Mouse (Mus musculus) liver, embryonic 15.5 days (tissue): ENCODE results near the gene Fam19a5. TPM values are rescaled to one million over a fixed set of nuclear protein-coding genes. Genes with fewer than 3 reads are reported as not detected.

Experiments used
- ATAC-seq: fragments of 200-750 bp; cut with Nextera tagmentation; 2 replicates; pipeline ENCODE4 v1.8.0; 2017; ENCODE audit warnings: moderate number of reproducible peaks, mild to moderate bottlenecking, moderate library complexity; ENCODE audit not compliant: insufficient read depth
- H3K27ac ChIP-seq: fragments of 300-500 bp; sonication (generic); replicated peaks from 2 replicates; pipeline ENCODE4 v1.5.1; 2015; ENCODE audit warnings: mild to moderate bottlenecking, inconsistent platforms
- H3K27me3 ChIP-seq: fragments of 300-500 bp; sonication (generic); 2 replicates; pipeline ENCODE4 v1.6.1; 2015; ENCODE audit warnings: mild to moderate bottlenecking, inconsistent platforms
- H3K36me3 ChIP-seq: fragments of 300-500 bp; sonication (generic); replicated peaks from 2 replicates; pipeline ENCODE4 v1.6.1; 2015; ENCODE audit warnings: moderate library complexity, mild to moderate bottlenecking, inconsistent platforms
- H3K4me1 ChIP-seq: fragments of 300-500 bp; sonication (generic); replicated peaks from 2 replicates; pipeline ENCODE4 v1.6.1; 2015; ENCODE audit warnings: inconsistent platforms
- H3K4me2 ChIP-seq: fragments of 300-500 bp; sonication (generic); 2 replicates; pipeline ENCODE4 v1.6.1; 2015; ENCODE audit warnings: moderate library complexity, mild to moderate bottlenecking, inconsistent platforms
- H3K4me3 ChIP-seq: fragments of 300-500 bp; sonication (generic); replicated peaks from 2 replicates; pipeline ENCODE4 v1.5.1; 2015; ENCODE audit warnings: mild to moderate bottlenecking, inconsistent platforms
- H3K9ac ChIP-seq: fragments of 300-500 bp; sonication (generic); 2 replicates; pipeline ENCODE4 v1.6.1; 2015; ENCODE audit warnings: moderate library complexity, mild to moderate bottlenecking, inconsistent platforms
- H3K9me3 ChIP-seq: fragments of 300-500 bp; sonication (generic); replicated peaks from 2 replicates; pipeline ENCODE4 v1.6.1; 2016; ENCODE audit warnings: inconsistent platforms
- WGBS: fragments of 180-500 bp; shearing (Covaris S2); methylation state at CpG from one replicate; pipeline ENCODE4 v1.1.7; 2015; ENCODE audit warnings: mixed read lengths; ENCODE audit not compliant: insufficient replicate concordance; 5-methylcytosine and 5-hydroxymethylcytosine counted together
- polyA plus RNA-seq: library from polyadenylated mRNA; unstranded; fragments of >200 nt; fragmentation: Nextera tagmentation; extraction: Ambion mirVana; gene quantifications from 2 replicates; pipeline ENCODE4 v1.2.1, GENCODE M21; 2015

The Fam19a5 gene
- polyA plus RNA-seq, 1 experiment from 2014 or later, result not detected

DNA sequence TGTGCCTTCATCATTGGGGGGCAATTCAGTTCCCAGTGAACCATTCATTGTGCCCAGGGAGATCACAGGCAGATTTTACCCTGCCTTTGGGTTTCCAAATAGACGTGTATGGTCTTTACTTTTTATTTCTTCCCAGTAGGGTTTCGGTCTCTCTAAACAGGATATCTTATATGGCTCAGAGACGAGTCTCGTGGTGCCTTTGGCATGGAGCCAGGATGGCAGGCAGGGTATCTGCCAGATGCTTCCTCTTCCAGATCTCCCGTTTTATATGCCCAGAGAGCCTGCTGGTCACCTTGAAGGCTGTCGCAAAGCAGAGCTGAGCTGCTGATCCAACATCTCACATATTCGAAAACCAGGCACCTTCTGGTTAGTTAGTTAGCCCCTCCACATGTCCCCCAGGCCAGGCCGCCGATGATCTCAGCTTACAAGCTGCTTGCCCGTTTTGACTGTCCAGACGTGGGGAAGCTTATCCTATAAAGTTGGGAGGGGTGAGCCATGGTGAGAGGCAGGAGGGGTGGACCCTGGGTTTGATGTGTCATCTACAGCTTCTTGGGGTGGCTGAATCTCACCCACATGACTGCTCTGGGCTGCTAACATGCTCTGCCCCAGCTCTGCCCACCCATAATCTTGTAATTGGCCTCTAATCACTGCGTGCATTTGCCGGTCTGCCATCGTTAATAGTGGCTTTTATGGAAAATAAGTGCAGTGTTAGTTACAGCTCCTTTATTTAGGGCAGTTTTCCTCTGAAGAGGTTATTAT lies 154.6 kb downstream of the Fam19a5 start:
- no peak for ATAC-seq
- H3K4me1 ChIP-seq, result no peaks in the 10 kb centered on the region
- H3K9me3 ChIP-seq, result 0 out of 2 replicates have a peak, but pooled peaks cover 3% of the 10 kb centered on the region
- 61% methylated on average over 14 of the region's 14 CpGs for WGBS
- no peak overlapping the region for H3K27ac ChIP-seq
- H3K9ac ChIP-seq, result no peak overlapping the region
- H3K4me2 ChIP-seq, result no peak overlapping the region
- H3K27me3 ChIP-seq, result no peaks in the 10 kb centered on the region
- no peak overlapping the region for H3K4me3 ChIP-seq
- H3K36me3 ChIP-seq, result no peaks in the 10 kb centered on the region

DNA sequence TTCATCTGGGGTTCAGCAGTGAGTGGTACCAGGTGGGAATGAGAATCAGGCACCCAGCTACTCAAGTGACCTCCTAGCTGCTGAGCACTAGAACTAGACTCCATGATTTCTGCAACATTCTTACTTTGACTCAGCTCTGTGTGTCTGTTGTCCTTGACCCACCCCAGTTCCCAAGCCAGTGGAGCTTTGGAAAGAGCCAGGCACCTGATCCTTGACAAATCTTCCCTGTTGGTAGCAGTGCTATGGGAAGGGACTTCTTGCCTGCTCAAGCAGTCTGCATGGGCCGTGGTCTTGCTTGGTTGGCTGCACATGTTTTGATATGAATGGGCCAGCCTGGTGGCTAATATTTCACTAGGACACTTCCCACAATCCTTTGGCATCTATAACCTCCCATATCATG lies 158.7 kb downstream of the Fam19a5 start:
- Histone ChIP-seq H3K27ac (no peak overlapping the region), H3K36me3 (no peaks in the 10 kb centered on the region), H3K27me3 (no peaks in the 10 kb centered on the region), H3K9me3 (no peaks in the 10 kb centered on the region), H3K4me1 (no peaks in the 10 kb centered on the region), H3K4me3 (no peak overlapping the region), H3K9ac (no peak overlapping the region), H3K4me2 (no peak overlapping the region)
- WGBS, result 58% methylated on average over 1 of the region's 1 CpGs
- ATAC-seq, result no peak

DNA sequence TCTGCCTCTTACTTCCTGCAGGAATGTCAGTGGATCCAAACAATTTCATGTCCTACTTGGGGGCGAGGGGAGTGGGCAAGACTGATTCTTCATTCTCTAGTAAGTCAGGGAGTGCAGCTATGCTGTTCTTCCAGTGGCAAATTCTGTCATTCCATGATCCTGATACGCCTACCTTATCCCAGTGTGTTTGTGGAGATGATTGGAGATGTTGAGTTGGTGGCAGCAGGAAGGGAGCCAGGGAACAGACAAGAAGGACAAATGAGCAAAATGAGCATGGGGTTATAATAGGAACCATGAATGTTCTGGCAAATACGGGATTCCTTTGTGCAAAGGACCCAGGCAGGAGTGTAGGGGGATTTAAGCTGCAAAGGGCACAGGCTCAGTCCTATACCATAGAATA lies 159.2 kb downstream of the Fam19a5 start:
- no peaks in the 10 kb centered on the region for H3K36me3 ChIP-seq
- no peak overlapping the region for H3K4me2 ChIP-seq
- no peak for ATAC-seq
- no peak overlapping the region for H3K27ac ChIP-seq
- no peaks in the 10 kb centered on the region for H3K27me3 ChIP-seq
- H3K4me1 ChIP-seq, result no peaks in the 10 kb centered on the region
- no peak overlapping the region for H3K4me3 ChIP-seq
- H3K9me3 ChIP-seq, result no peaks in the 10 kb centered on the region
- WGBS, result 51% methylated on average over 3 of the region's 3 CpGs
- no peak overlapping the region for H3K9ac ChIP-seq

DNA sequence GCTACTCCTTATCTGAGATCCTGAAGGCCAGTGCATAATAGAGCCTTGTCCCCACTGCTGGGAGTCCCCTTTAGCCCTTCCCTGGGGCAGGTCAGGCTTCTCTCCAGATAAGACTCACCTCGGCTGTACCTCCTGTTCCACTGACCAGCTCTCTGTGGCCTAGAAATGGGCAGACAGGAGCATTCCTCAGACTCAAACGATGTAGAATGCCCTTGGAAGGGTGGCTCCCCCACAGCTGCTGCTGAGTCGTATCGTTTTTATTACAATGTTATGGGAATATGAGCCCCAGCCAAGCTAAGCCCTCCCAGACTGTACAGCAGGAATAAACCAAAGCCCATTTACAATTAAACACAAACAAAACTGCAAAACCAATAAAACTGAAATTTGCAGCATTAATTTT lies 167.7 kb downstream of the Fam19a5 start:
- Histone ChIP-seq H3K27me3 (no peaks in the 10 kb centered on the region), H3K4me2 (no peak overlapping the region), H3K4me3 (no peak overlapping the region), H3K27ac (no peak overlapping the region), H3K9me3 (no peaks in the 10 kb centered on the region), H3K36me3 (no peaks in the 10 kb centered on the region), H3K9ac (no peak overlapping the region), H3K4me1 (no peaks in the 10 kb centered on the region)
- ATAC-seq, result no peak
- WGBS, result 53% methylated on average over 4 of the region's 4 CpGs

- Histone ChIP-seq H3K27me3 (no peaks in the 10 kb centered on the region), H3K36me3 (no peaks in the 10 kb centered on the region), H3K4me2 (no peak overlapping the region), H3K9ac (no peak overlapping the region), H3K4me3 (no peak overlapping the region), H3K9me3 (no peaks in the 10 kb centered on the region), H3K27ac (no peak overlapping the region), H3K4me1 (no peaks in the 10 kb centered on the region)
- no peak for ATAC-seq
- 74% methylated on average over 8 of the region's 8 CpGs for WGBS
Measured at GRCm38 (mm10) chr15:87712221-87712620, 168.1 kb downstream of the Fam19a5 start.

DNA sequence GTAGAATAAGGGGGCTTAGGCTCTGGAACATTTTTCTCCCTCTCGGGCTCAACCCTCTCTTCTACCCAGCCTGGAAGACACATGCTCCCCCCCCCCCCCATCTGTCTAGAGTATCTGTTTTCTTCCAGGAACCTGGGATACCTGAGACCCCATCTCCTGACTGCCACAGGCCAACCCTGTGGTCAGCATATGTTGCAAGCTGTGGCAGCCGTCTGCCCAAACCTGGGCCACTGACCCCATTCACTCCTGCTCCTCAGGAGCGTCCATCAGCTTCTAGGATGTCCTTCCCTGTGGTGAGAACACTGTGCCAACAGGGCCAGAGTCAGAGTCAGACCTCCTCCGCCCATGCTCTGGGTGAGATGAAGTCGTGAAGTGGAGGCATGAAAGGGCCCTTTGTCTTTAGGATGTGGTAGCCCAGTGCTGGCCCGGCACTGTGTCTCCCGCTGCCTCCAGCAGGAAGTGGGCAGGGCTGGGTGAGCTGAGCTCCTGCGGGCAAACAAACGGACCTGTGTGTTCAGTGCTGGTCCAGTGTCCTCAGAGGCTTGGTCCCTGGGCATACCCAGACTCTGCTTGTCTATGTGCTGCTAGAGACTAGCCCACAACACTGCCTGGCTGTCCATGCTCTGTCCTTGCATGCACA lies 171.1 kb downstream of the Fam19a5 start:
- Histone ChIP-seq H3K27ac (no peak overlapping the region), H3K27me3 (no peaks in the 10 kb centered on the region), H3K4me3 (no peak overlapping the region), H3K9me3 (no peaks in the 10 kb centered on the region), H3K4me2 (no peak overlapping the region), H3K36me3 (no peaks in the 10 kb centered on the region), H3K4me1 (no peaks in the 10 kb centered on the region), H3K9ac (no peak overlapping the region)
- 34% methylated on average over 9 of the region's 9 CpGs for WGBS
- ATAC-seq, result no peak

GRCm38 (mm10) chr15:87717056-87717455 lies 173.0 kb downstream of the Fam19a5 start:
- Histone ChIP-seq H3K4me3 (no peak overlapping the region), H3K4me2 (no peak overlapping the region), H3K9me3 (0 out of 2 replicates have a peak, but pooled peaks cover 4% of the 10 kb centered on the region), H3K9ac (no peak overlapping the region), H3K4me1 (no peaks in the 10 kb centered on the region), H3K36me3 (no peaks in the 10 kb centered on the region), H3K27me3 (no peaks in the 10 kb centered on the region), H3K27ac (no peak overlapping the region)
- WGBS, result 32% methylated on average over 5 of the region's 5 CpGs
- ATAC-seq, result no peak

DNA sequence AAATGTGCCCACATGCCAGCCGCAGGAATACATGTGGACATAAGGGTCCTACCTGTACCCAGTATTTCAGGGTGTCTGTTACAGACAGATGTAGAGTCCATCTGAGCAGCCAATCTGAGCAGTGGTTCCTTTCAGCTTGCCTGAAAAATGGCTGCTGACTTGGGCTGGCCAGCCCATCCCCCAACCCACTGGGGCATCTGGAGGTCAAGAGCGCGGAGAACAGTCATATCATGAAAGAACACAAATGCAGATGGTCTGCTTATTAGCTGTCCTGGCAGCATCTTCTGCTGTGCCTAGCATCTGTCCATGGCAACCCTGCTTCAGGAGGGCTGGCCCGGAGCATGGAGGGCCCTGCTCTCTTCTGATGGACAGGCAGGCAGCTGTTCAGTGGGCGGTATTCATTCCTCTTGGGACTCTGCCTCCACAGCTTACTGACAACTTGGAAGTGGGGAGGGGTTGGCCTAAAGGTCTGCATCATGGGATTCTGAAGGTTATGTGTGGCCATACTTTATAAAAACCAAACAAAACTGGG lies 179.4 kb downstream of the Fam19a5 start:
- no peaks in the 10 kb centered on the region for H3K4me1 ChIP-seq
- H3K36me3 ChIP-seq, result no peaks in the 10 kb centered on the region
- 74% methylated on average over 5 of the region's 5 CpGs for WGBS
- H3K27me3 ChIP-seq, result no peaks in the 10 kb centered on the region
- H3K4me3 ChIP-seq, result no peak overlapping the region
- no peak overlapping the region for H3K4me2 ChIP-seq
- no peak overlapping the region for H3K9ac ChIP-seq
- H3K27ac ChIP-seq, result no peak overlapping the region
- ATAC-seq, result no peak
- 0 out of 2 replicates have a peak, but pooled peaks cover 4% of the 10 kb centered on the region for H3K9me3 ChIP-seq

GRCm38 (mm10) chr15:87726657-87727236 lies 182.6 kb downstream of the Fam19a5 start:
- no peak for ATAC-seq
- H3K4me3 ChIP-seq, result no peak overlapping the region
- H3K4me2 ChIP-seq, result no peak overlapping the region
- H3K9me3 ChIP-seq, result no peaks in the 10 kb centered on the region
- H3K36me3 ChIP-seq, result no peaks in the 10 kb centered on the region
- H3K4me1 ChIP-seq, result no peaks in the 10 kb centered on the region
- 71% methylated on average over 20 of the region's 20 CpGs for WGBS
- no peaks in the 10 kb centered on the region for H3K27me3 ChIP-seq
- H3K27ac ChIP-seq, result no peak overlapping the region
- no peak overlapping the region for H3K9ac ChIP-seq

GRCm38 (mm10) chr15:87736345-87736744 lies 192.2 kb downstream of the Fam19a5 start:
- no peak overlapping the region for H3K9ac ChIP-seq
- no peaks in the 10 kb centered on the region for H3K36me3 ChIP-seq
- no peaks in the 10 kb centered on the region for H3K4me1 ChIP-seq
- no peaks in the 10 kb centered on the region for H3K27me3 ChIP-seq
- ATAC-seq, result no peak
- H3K4me3 ChIP-seq, result no peak overlapping the region
- WGBS, result 69% methylated on average over 4 of the region's 4 CpGs
- no peaks in the 10 kb centered on the region for H3K9me3 ChIP-seq
- H3K4me2 ChIP-seq, result no peak overlapping the region
- H3K27ac ChIP-seq, result no peak overlapping the region

GRCm38 (mm10) chr15:87755482-87755881 lies 211.4 kb downstream of the Fam19a5 start:
- no peaks in the 10 kb centered on the region for H3K4me1 ChIP-seq
- H3K27me3 ChIP-seq, result no peaks in the 10 kb centered on the region
- 61% methylated on average over 3 of the region's 3 CpGs for WGBS
- ATAC-seq, result no peak
- no peak overlapping the region for H3K27ac ChIP-seq
- no peak overlapping the region for H3K4me2 ChIP-seq
- no peaks in the 10 kb centered on the region for H3K36me3 ChIP-seq
- no peak overlapping the region for H3K4me3 ChIP-seq
- H3K9ac ChIP-seq, result no peak overlapping the region
- 0 out of 2 replicates have a peak, but pooled peaks cover 4% of the 10 kb centered on the region for H3K9me3 ChIP-seq
